Mouse (Mus musculus): ENCODE data around the gene Ucp2.

DNA sequence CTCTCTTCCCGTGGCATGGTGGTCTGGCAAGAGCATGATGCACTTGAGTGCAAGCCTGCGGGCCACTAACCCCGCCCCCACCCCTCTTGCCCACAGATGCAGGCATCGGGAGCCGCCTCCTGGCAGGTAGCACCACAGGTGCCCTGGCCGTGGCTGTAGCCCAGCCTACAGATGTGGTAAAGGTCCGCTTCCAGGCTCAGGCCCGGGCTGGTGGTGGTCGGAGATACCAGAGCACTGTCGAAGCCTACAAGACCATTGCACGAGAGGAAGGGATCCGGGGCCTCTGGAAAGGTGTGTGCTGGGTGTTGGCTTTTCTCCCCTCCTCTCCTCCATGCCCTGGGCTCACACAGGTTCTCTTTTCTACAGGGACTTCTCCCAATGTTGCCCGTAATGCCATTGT lies 4.8 kb downstream of the Ucp2 start:
- TF ChIP-seq POLR2A (IDR thresholded peaks at IDR 0.05; ENCODE audit: borderline replicate concordance, control insufficient read depth, low read depth, low read length) = no peak; the same call in 1 of the 2 replicates
- no peak for TF ChIP-seq CTCF (IDR thresholded peaks at IDR 0.05; ENCODE audit: control insufficient read depth, insufficient read depth, low read length)
